Mouse (Mus musculus): ENCODE results near the gene Nxf1. TPM values are rescaled to one million over a fixed set of nuclear protein-coding genes. Genes with fewer than 3 reads are reported as not detected.

Gene Nxf1
- total and polyA plus RNA-seq, 3 experiments = 122 to 296 (median 231) TPM

GRCm38 (mm10) chr19:8790171-8790570 is 33.3 kb downstream of the Nxf1 start (continued):
- TF ChIP-seq ZC3H11A (IDR thresholded peaks at IDR 0.05; ENCODE audit: low read depth, low read length) = no peak
- TF ChIP-seq UBTF (IDR thresholded peaks at IDR 0.05; ENCODE audit: borderline replicate concordance, insufficient read depth, low read depth, low read length) = no peak

DNA sequence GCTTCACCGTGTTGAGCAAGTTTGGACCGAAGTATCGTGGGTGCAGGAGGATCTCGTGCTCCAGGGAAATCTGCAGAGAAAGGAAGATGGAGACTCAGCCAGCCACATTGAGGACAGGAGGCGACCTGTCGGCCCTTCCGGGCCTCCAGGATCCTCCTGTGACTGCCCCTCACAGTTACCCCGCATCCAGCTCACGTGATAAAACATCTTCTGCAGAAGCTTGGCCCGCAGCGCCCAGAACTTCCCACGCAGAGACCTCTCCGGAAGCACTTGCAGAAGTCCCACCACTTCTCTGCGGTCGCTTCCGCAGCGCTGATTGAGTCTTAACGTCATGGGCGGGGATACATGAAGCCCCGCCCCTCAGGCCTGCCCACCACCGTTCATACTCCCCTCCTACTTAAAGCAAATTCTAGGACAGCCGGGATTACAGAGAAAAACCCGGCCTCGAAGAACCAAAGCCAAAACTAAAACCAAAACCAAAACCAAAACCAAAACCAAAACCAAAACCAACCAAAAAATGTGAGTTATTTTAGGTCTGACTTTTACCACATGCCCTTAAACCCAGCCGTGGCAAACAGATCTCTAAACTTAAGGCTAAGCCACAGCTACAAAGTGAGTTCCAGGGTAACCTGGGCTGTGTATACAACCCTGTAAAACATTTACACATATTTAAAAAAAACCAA is 41.5 kb downstream of the Nxf1 start, which contains the start of gene Polr2g:
Polr2g (minus strand) TSS at position 314 of the 683 bp plus-strand sequence.
- Histone ChIP-seq H3K27me3 (ENCODE audit: control insufficient read depth in 1 of 2, insufficient read depth in 2 of 2, low read length in 2 of 2) (no peaks in the 10 kb centered on the region), H3K4me3 (ENCODE audit: control insufficient read depth in 1 of 2, insufficient read depth in 1 of 2, low read depth in 2 of 2, low read length in 2 of 2) (peak within 1 kb of the TSS; percentile 90 to 95), H3K9ac (ENCODE audit: control insufficient read depth, low read depth, low read length, poor library complexity, severe bottlenecking) (peak within 1 kb of the TSS; percentile 88), H3K27ac (ENCODE audit: control insufficient read depth, low read depth, low read length) (peak within 1 kb of the TSS; percentile 89), H3K9me3 (replicated peaks; ENCODE audit: insufficient read depth, low read length) (no peaks in the 10 kb centered on the region), H3K79me2 (ENCODE audit: control insufficient read depth, insufficient read depth, low read length, poor library complexity) (peaks cover 22% of the 10 kb centered on the region), H3K36me3 (ENCODE audit: control insufficient read depth in 1 of 2, insufficient read depth in 2 of 2, low read length in 2 of 2) (peaks cover 3 to 18% of the 10 kb centered on the region in 2 experiments), H3K4me1 (ENCODE audit: control insufficient read depth in 1 of 2, insufficient read depth in 2 of 2, low read length in 2 of 2) (peaks cover 4 to 19% of the 10 kb centered on the region in 2 experiments)
- DNase-seq (ENCODE audit: low read depth, low spot score) = peak; percentile 97
- TF ChIP-seq BHLHE40 (IDR thresholded peaks at IDR 0.05; ENCODE audit: borderline replicate concordance, low read depth, low read length) (peak; percentile 87), POLR2A (IDR thresholded peaks at IDR 0.05; ENCODE audit: control insufficient read depth in 1 of 2, insufficient read depth in 1 of 2, low read depth in 1 of 2, low read length in 2 of 2, poor library complexity in 1 of 2) (peak; percentile 79 to 97; a peak in 3 of 4 replicates), GABPA (IDR thresholded peaks at IDR 0.05; ENCODE audit: low read depth, low read length) (no peak), UBTF (IDR thresholded peaks at IDR 0.05; ENCODE audit: borderline replicate concordance, insufficient read depth, low read depth, low read length) (no peak), MAZ (IDR thresholded peaks at IDR 0.05; ENCODE audit: low read depth, low read length) (no peak), JUND (IDR thresholded peaks at IDR 0.05; ENCODE audit: low read depth, low read length) (no peak), MYC (IDR thresholded peaks at IDR 0.05; ENCODE audit: low read depth, low read length) (peak; percentile 85; the same call in 1 of the 2 replicates), MXI1 (IDR thresholded peaks at IDR 0.05; ENCODE audit: low read depth, low read length) (peak; percentile 89), MAX (IDR thresholded peaks at IDR 0.05; ENCODE audit: low read length) (peak; percentile 80), POLR2AphosphoS2 (IDR thresholded peaks at IDR 0.05; ENCODE audit: low read length) (peak; percentile 68; the same call in 1 of the 2 replicates), USF2 (IDR thresholded peaks at IDR 0.05; ENCODE audit: borderline replicate concordance in 1 of 2, insufficient read depth in 1 of 2, low read depth in 1 of 2, low read length in 2 of 2) (no peak), NRF1 (IDR thresholded peaks at IDR 0.05; ENCODE audit: insufficient read depth, low read depth, low read length, poor library complexity, severe bottlenecking) (no peak), ZMIZ1 (IDR thresholded peaks at IDR 0.05; ENCODE audit: low read depth, low read length) (peak; percentile 76; the same call in 1 of the 2 replicates), CHD1 (IDR thresholded peaks at IDR 0.05; ENCODE audit: low read depth, low read length) (no peak), GATA1 (IDR thresholded peaks at IDR 0.05; ENCODE audit: low read depth, low read length) (no peak), RAD21 (IDR thresholded peaks at IDR 0.05; ENCODE audit: low read depth, low read length) (no peak), CTCF (IDR thresholded peaks at IDR 0.05 in 2 of 3, conservative IDR thresholded peaks at IDR 0.05 in 1 of 3; ENCODE audit: control insufficient read depth in 1 of 3, insufficient read depth in 1 of 3, low read depth in 2 of 3, low read length in 3 of 3, poor library complexity in 1 of 3, severe bottlenecking in 1 of 3) (no peak), TAL1 (IDR thresholded peaks at IDR 0.05; ENCODE audit: low read length) (no peak), TBP (IDR thresholded peaks at IDR 0.05; ENCODE audit: low read depth, low read length) (peak; percentile 96), RCOR1 (IDR thresholded peaks at IDR 0.05; ENCODE audit: low read depth, low read length) (peak; percentile 68), USF1 (IDR thresholded peaks at IDR 0.05; ENCODE audit: low read depth, low read length) (peak; percentile 81), HCFC1 (IDR thresholded peaks at IDR 0.05; ENCODE audit: low read depth, low read length) (peak; percentile 88), EP300 (IDR thresholded peaks at IDR 0.05; ENCODE audit: low read depth in 1 of 2, low read length in 2 of 2) (no peak; a peak in 2 of 4 replicates), MEF2A (IDR thresholded peaks at IDR 0.05; ENCODE audit: extremely low read depth, insufficient replicate concordance, low read depth, low read length, poor library complexity, severe bottlenecking) (peak; percentile 27; the same call in 1 of the 2 replicates), TCF12 (IDR thresholded peaks at IDR 0.05; ENCODE audit: low read depth, low read length) (peak; percentile 75), CHD2 (IDR thresholded peaks at IDR 0.05; ENCODE audit: low read length) (0 out of 2 replicates have a peak, but pooled peaks have one; percentile 12), E2F4 (IDR thresholded peaks at IDR 0.05; ENCODE audit: borderline replicate concordance, low read depth, low read length) (no peak), KAT2A (conservative IDR thresholded peaks at IDR 0.05; ENCODE audit: low read depth, low read length) (no peak; the same call in 1 of the 2 replicates), ELF1 (IDR thresholded peaks at IDR 0.05; ENCODE audit: low read depth, low read length) (peak; percentile 83), NELFE (IDR thresholded peaks at IDR 0.05; ENCODE audit: low read depth, low read length) (peak; percentile 83), MAFK (IDR thresholded peaks at IDR 0.05; ENCODE audit: borderline replicate concordance, low read depth, low read length) (no peak), POLR2AphosphoS5 (IDR thresholded peaks at IDR 0.05; ENCODE audit: borderline replicate concordance, low read depth, low read length) (no peak)

Data from MEL (cell line).